Mouse (Mus musculus) neural tube, embryonic 12.5 days (tissue): ENCODE results near the gene Dmrtc1a. TPM values are rescaled to one million over a fixed set of nuclear protein-coding genes. Genes with fewer than 3 reads are reported as not detected.

Experiments used
- polyA plus RNA-seq: library from polyadenylated mRNA; unstranded; fragments of >200 nt; fragmentation: Nextera tagmentation; extraction: Ambion mirVana; gene quantifications from 2 replicates; pipeline ENCODE4 v1.2.1, GENCODE M21; 2016

Dmrtc1a gene
- polyA plus RNA-seq, 1 experiment from 2014 or later: 0.96 TPM

Other genes starting within 250 kb of the Dmrtc1a start
- gene Gm3880, start 221.7 kb downstream of the Dmrtc1a start, polyA plus RNA-seq: not detected in 2 replicates
- gene Gm9112, start 201.1 kb downstream of the Dmrtc1a start, polyA plus RNA-seq: not detected in 2 replicates
- gene Dmrtc1b, start 200.8 kb downstream of the Dmrtc1a start, polyA plus RNA-seq: not detected in 2 replicates
- not detected in 2 replicates for gene Dmrtc1c1, start 105.7 kb downstream of the Dmrtc1a start, polyA plus RNA-seq
- gene Dmrtc1c2, start 54.1 kb downstream of the Dmrtc1a start, polyA plus RNA-seq: not detected in 2 replicates
- gene 1700031F05Rik, start 40.7 kb downstream of the Dmrtc1a start, polyA plus RNA-seq: not detected in 2 replicates
- gene 1700011M02Rik, start 218 bp upstream of the Dmrtc1a start, polyA plus RNA-seq: not detected in 2 replicates
- not detected in 2 replicates for gene 1700018G05Rik, start 19.7 kb upstream of the Dmrtc1a start, polyA plus RNA-seq